ENCODE assay signal across 8 mouse cellular contexts in the genomic region with DNA sequence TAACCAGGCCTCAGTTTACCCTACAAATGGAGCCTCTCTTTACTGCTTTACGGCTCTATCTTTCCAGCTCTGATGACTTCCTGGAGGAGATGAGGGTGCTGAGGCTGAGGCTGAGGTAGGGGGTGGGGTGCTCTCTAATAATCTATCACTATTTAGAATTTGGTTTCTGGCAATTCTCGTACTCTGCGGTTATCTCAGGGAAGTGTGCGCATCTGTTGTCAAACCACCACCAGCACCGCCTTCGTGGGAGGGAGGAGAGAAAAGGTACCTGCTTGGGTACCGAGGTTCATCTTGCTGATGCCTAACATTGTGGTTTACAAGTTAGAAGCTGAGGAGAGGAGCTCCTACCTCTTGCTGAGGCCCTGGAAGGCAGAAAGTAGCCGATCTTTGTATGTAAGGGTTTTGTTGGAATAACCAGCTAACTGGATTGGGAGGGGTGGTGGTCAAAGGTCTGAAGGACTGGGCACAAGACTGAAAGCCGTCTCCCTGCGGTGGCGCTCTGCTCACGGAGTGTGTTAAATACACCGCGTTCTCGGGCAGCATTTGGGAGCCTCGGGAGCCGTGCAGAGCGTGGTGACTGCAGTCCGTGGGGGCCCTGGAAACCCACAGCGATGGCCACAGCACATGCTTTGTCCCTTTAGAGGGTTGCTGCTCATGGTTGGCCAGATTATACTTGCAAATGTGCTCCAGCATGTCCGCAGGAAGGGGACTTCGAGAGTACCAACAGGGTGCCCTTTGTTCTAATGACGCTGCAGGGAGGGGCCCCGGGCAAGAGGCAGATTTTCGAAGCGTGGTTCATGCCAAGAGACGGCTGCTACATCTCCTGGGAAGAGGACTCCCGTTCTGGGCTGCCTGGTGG.
DNase-seq lines count a peak whose midpoint lies in the region; ATAC-seq and TF ChIP-seq lines count a peak whose summit lies in the region.

No protein-coding gene starts in this region.

- peak; percentile 90 for DNase-seq in brain, adult 2 months (ENCODE audit: low read depth, low spot score)
- DNase-seq in layer of hippocampus, adult 11-12 months (ENCODE audit: low spot score): peak; percentile 80
- peak; percentile 73 for DNase-seq in neural tube, embryonic 10.5 days (ENCODE audit: extremely low spot score, low spot score)
- DNase-seq in thymus, postnatal 10 days (ENCODE audit: low spot score in 2 of 2): peak; percentile 6 to 18

- H3K4me1 ChIP-seq in embryonic fibroblast, embryonic 13.5 days (ENCODE audit: control insufficient read depth, insufficient read depth, low read length): no peaks in the 10 kb centered on the region
- peaks cover 14% of the 10 kb centered on the region for H3K4me1 ChIP-seq in liver, embryonic 15.5 days (replicated peaks)

- no peaks in the 10 kb centered on the region for H3K36me3 ChIP-seq in liver, embryonic 15.5 days (replicated peaks)

- H3K4me3 ChIP-seq in embryonic fibroblast, embryonic 13.5 days (ENCODE audit: insufficient read depth, low read length): 0 out of 2 replicates have a peak overlapping the region, but pooled peaks have one; percentile 10
- peak overlapping the region; percentile 33 for H3K4me3 ChIP-seq in liver, embryonic 15.5 days (replicated peaks)

- no peaks in the 10 kb centered on the region for H3K9me3 ChIP-seq in liver, embryonic 15.5 days (replicated peaks)

- H3K4me2 ChIP-seq in liver, embryonic 15.5 days: peak overlapping the region; percentile 61

- no peak overlapping the region for H3K27ac ChIP-seq in embryonic fibroblast, embryonic 13.5 days (ENCODE audit: insufficient read depth, low read length)
- H3K27ac ChIP-seq in liver, embryonic 15.5 days (replicated peaks): no peak overlapping the region

- TF ChIP-seq CTCF in embryonic fibroblast, embryonic 13.5 days (IDR thresholded peaks at IDR 0.05; ENCODE audit: borderline replicate concordance, insufficient read depth, low read length): no peak

- 5% methylated on average over 28 of the region's 28 CpGs for WGBS in liver, embryonic 15.5 days (ENCODE audit: insufficient replicate concordance)

- no peak for TF ChIP-seq POLR2A in embryonic fibroblast, embryonic 13.5 days (IDR thresholded peaks at IDR 0.05; ENCODE audit: low read depth, low read length)

- peak; percentile 70 for ATAC-seq in CD4-positive, CD25-positive, alpha-beta regulatory T cell, adult 4 months
- peak; percentile 17 to 62 for ATAC-seq in hematopoietic stem cell, adult 5-6 weeks (replicated peaks in 1 of 2; ENCODE audit: insufficient read depth in 1 of 2, low FRiP score in 2 of 2, low TSS enrichment in 1 of 2, low read depth in 1 of 2, poor library complexity in 2 of 2, severe bottlenecking in 2 of 2)
- no peak for ATAC-seq in liver, embryonic 15.5 days (ENCODE audit: insufficient read depth)

- peaks cover 61% of the 10 kb centered on the region for H3K27me3 ChIP-seq in liver, embryonic 15.5 days

- H3K9ac ChIP-seq in liver, embryonic 15.5 days: no peak overlapping the region

Comparison
In these comparisons a context has a peak if more than half of its experiments do, and no peak if none do; other contexts are left out.
1. DNase-seq: peak in every context shown above with its lines; median percentile 90 in brain, adult 2 months; 80 in layer of hippocampus, adult 11-12 months; 73 in neural tube, embryonic 10.5 days; 12 in thymus, postnatal 10 days.